Mouse (Mus musculus) heart, embryonic 16.5 days (tissue): ENCODE measurements around the gene Ctbp2. TPM values are rescaled to one million over a fixed set of nuclear protein-coding genes. Genes with fewer than 3 reads are reported as not detected.

Experiments
- ATAC-seq: fragments of 200-750 bp; cut with Nextera tagmentation; replicated peaks from 2 replicates; pipeline ENCODE4 v1.8.0; 2017; ENCODE audit warnings: moderate number of reproducible peaks; ENCODE audit not compliant: insufficient read depth, low FRiP score; ENCODE audit errors: extremely low read depth
- H3K27ac ChIP-seq: fragments of 300-500 bp; sonication (generic); 2 replicates; pipeline ENCODE4 v1.5.1; 2014; ENCODE audit warnings: mild to moderate bottlenecking, low read length, control low read depth, moderate library complexity
- H3K27me3 ChIP-seq: fragments of 300-500 bp; sonication (generic); 2 replicates; pipeline ENCODE4 v1.6.1; 2014; ENCODE audit warnings: low read length, mixed read lengths; ENCODE audit not compliant: control insufficient read depth, insufficient read depth
- H3K36me3 ChIP-seq: fragments of 300-500 bp; sonication (generic); 2 replicates; pipeline ENCODE4 v1.6.1; 2014; ENCODE audit not compliant: control insufficient read depth, insufficient read depth
- H3K4me1 ChIP-seq: fragments of 300-500 bp; sonication (generic); 2 replicates; pipeline ENCODE4 v1.6.1; 2014; ENCODE audit warnings: low read length, mixed read lengths; ENCODE audit not compliant: control insufficient read depth, insufficient read depth
- H3K4me2 ChIP-seq: fragments of 300-500 bp; sonication (generic); 2 replicates; pipeline ENCODE4 v1.6.1; 2014; ENCODE audit warnings: low read depth, mild to moderate bottlenecking, control low read depth, low read length
- H3K4me3 ChIP-seq: fragments of 300-500 bp; sonication (generic); 2 replicates; pipeline ENCODE4 v1.5.1; 2014; ENCODE audit warnings: mild to moderate bottlenecking, control low read depth, low read length
- H3K9ac ChIP-seq: fragments of 300-500 bp; sonication (generic); 2 replicates; pipeline ENCODE4 v1.6.1; 2014; ENCODE audit warnings: low read length, control low read depth
- H3K9me3 ChIP-seq: fragments of 300-500 bp; sonication (generic); replicated peaks from 2 replicates; pipeline ENCODE4 v1.6.1; 2016; ENCODE audit warnings: low read length; ENCODE audit not compliant: control insufficient read depth
- WGBS: fragments of 180-500 bp; shearing (Covaris S2); extraction: QIAGEN DNeasy Blood & Tissue Kit; methylation state at CpG from one replicate; pipeline ENCODE4 v1.1.7; 2014; 5-methylcytosine and 5-hydroxymethylcytosine counted together
- polyA plus RNA-seq: library from polyadenylated mRNA; unstranded; fragments of >200 nt; fragmentation: Nextera tagmentation; extraction: Ambion mirVana; gene quantifications from 2 replicates; pipeline ENCODE4 v1.2.1, GENCODE M21; 2015

The Ctbp2 gene
- polyA plus RNA-seq, 1 experiment from 2014 or later: 44.6 TPM

- Histone ChIP-seq H3K9ac (no peak overlapping the region), H3K36me3 (0 out of 2 replicates have a peak, but pooled peaks cover 2% of the 10 kb centered on the region), H3K4me3 (no peak overlapping the region), H3K4me1 (peaks cover 45% of the 10 kb centered on the region), H3K4me2 (no peak overlapping the region), H3K9me3 (no peaks in the 10 kb centered on the region), H3K27me3 (no peaks in the 10 kb centered on the region), H3K27ac (no peak overlapping the region)
- WGBS: 75% methylated on average over 7 of the region's 7 CpGs
- no peak for ATAC-seq
Measured at GRCm38 (mm10) chr7:133005772-133006171, 118.4 kb downstream of the Ctbp2 start.

- Histone ChIP-seq H3K27ac (no peak overlapping the region), H3K4me2 (no peak overlapping the region), H3K36me3 (peaks cover 9% of the 10 kb centered on the region), H3K9me3 (no peaks in the 10 kb centered on the region), H3K27me3 (no peaks in the 10 kb centered on the region), H3K9ac (no peak overlapping the region), H3K4me1 (peaks cover 32% of the 10 kb centered on the region), H3K4me3 (no peak overlapping the region)
- no peak for ATAC-seq
- 9% methylated on average over 3 of the region's 3 CpGs for WGBS
Measured at GRCm38 (mm10) chr7:133003421-133003820, 120.7 kb downstream of the Ctbp2 start.

DNA sequence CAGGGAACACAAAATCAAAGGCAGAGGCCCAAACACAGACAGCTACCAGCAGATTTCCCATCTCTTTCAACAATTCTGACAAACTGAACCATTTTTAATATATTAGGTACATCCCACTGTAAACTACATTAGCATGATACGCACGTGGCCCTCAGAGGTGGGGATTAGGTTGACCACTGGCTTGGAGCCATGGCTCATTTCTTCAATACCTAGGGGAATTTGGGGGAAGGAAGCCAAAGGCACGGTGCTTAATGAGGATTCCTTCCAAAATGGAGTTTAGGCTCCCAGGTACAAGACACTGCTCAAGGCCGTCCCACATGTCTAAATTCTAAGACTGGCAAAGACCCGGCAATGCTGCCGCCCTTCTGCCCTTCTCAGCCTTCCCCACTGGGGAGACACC, 121.9 kb downstream of the Ctbp2 start:
- WGBS: 88% methylated on average over 6 of the region's 6 CpGs
- ATAC-seq: no peak
- H3K9ac ChIP-seq: no peak overlapping the region
- H3K27ac ChIP-seq: no peak overlapping the region
- peaks cover 19% of the 10 kb centered on the region for H3K36me3 ChIP-seq
- H3K27me3 ChIP-seq: no peaks in the 10 kb centered on the region
- H3K4me1 ChIP-seq: peaks cover 22% of the 10 kb centered on the region
- H3K9me3 ChIP-seq: no peaks in the 10 kb centered on the region
- no peak overlapping the region for H3K4me3 ChIP-seq
- no peak overlapping the region for H3K4me2 ChIP-seq

- H3K4me1 ChIP-seq: peaks cover 21% of the 10 kb centered on the region
- H3K4me2 ChIP-seq: no peak overlapping the region
- ATAC-seq: no peak
- no peaks in the 10 kb centered on the region for H3K27me3 ChIP-seq
- H3K4me3 ChIP-seq: no peak overlapping the region
- WGBS: 90% methylated on average over 3 of the region's 3 CpGs
- no peak overlapping the region for H3K9ac ChIP-seq
- peaks cover 22% of the 10 kb centered on the region for H3K36me3 ChIP-seq
- no peaks in the 10 kb centered on the region for H3K9me3 ChIP-seq
- no peak overlapping the region for H3K27ac ChIP-seq
Measured at GRCm38 (mm10) chr7:133001388-133001787, 122.8 kb downstream of the Ctbp2 start.

DNA sequence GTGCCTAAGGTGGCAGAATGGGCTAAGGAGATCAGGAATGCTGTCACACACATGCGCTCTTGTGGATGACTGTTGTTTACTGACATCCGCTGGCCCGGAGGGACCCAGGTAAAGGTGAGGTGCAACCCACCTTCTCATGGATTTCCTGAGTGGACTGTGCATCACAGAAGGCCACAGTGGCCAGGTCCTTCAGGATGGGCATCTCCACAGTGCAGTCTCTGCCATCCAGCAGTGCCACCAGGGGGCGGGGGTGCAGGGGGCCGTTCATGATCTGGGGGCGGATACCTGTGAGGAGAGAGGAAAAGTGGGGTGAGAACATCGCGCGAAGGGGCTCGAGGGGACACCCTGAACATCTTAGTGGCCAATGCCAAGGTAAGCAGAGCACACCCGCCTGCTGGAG, 125.1 kb downstream of the Ctbp2 start:
- 92% methylated on average over 11 of the region's 11 CpGs for WGBS
- H3K27me3 ChIP-seq: no peaks in the 10 kb centered on the region
- no peak for ATAC-seq

DNA sequence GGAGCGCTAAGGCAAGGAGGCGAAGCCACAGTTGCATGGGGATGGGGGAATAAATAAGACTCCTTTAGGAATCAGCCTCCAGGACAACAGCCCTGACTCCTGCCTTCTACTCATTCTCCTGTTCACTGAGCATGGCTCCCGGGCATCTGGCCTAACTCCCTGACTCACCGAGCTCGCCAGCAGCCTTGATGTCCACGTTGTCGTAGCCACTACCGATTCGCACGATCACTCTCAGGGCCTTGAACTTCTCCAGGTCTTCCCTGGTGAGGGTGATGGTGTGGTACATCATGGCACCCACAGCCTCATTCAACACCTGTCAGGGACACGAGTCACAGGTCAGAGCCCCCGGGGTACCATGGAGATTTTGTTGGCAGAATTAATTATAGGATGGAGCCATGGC, 125.5 kb downstream of the Ctbp2 start:
- peaks cover 10% of the 10 kb centered on the region for H3K4me1 ChIP-seq
- H3K9me3 ChIP-seq: no peaks in the 10 kb centered on the region
- no peak overlapping the region for H3K4me3 ChIP-seq
- no peaks in the 10 kb centered on the region for H3K27me3 ChIP-seq
- H3K4me2 ChIP-seq: no peak overlapping the region
- no peak overlapping the region for H3K27ac ChIP-seq
- H3K9ac ChIP-seq: no peak overlapping the region
- H3K36me3 ChIP-seq: peaks cover 28% of the 10 kb centered on the region
- WGBS: 93% methylated on average over 12 of the region's 12 CpGs
- no peak for ATAC-seq

More for the DNA sequence above, 125.1 kb downstream of the Ctbp2 start:
- Histone ChIP-seq H3K4me1 (peaks cover 12% of the 10 kb centered on the region), H3K36me3 (peaks cover 28% of the 10 kb centered on the region), H3K4me2 (no peak overlapping the region), H3K4me3 (no peak overlapping the region), H3K9ac (no peak overlapping the region), H3K27ac (no peak overlapping the region), H3K9me3 (no peaks in the 10 kb centered on the region)

DNA sequence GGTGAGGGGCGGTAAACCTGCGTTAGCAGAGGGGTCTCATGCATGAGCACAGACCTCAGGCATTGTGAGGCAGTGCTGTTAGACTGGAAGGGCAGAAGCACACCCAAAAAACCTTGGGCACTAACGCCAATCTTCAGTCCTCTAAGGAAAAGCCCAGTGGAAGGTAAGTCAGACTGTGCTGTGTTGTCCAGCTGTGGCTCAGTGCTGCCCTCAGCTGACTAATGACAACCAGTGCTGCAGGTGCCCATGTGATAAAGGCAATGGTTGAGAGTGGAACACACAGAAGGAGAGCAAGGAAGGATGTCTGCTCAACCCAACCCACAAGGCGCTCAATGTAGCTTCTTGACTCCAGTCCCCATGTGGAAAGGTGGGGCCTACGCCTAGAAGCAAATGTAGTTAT, 127.8 kb downstream of the Ctbp2 start:
- H3K4me2 ChIP-seq: no peak overlapping the region
- H3K4me1 ChIP-seq: 0 out of 2 replicates have a peak, but pooled peaks cover 2% of the 10 kb centered on the region
- no peak overlapping the region for H3K27ac ChIP-seq
- no peaks in the 10 kb centered on the region for H3K9me3 ChIP-seq
- peaks cover 28% of the 10 kb centered on the region for H3K36me3 ChIP-seq
- H3K4me3 ChIP-seq: no peak overlapping the region
- 90% methylated on average over 5 of the region's 5 CpGs for WGBS
- no peaks in the 10 kb centered on the region for H3K27me3 ChIP-seq
- ATAC-seq: 0 out of 2 replicates have a peak, but pooled peaks have one; percentile 30
- H3K9ac ChIP-seq: no peak overlapping the region

GRCm38 (mm10) chr7:132994628-132995191, 129.4 kb downstream of the Ctbp2 start:
- peaks cover 45% of the 10 kb centered on the region for H3K36me3 ChIP-seq
- H3K4me3 ChIP-seq: no peak overlapping the region
- no peaks in the 10 kb centered on the region for H3K9me3 ChIP-seq

GRCm38 (mm10) chr7:132994120-132994519, 130.0 kb downstream of the Ctbp2 start:
- H3K9me3 ChIP-seq: no peaks in the 10 kb centered on the region
- H3K36me3 ChIP-seq: peaks cover 48% of the 10 kb centered on the region
- 0 out of 2 replicates have a peak, but pooled peaks cover 2% of the 10 kb centered on the region for H3K4me1 ChIP-seq
- H3K9ac ChIP-seq: no peak overlapping the region
- whole genome bisulfite sequencing: 81% methylated on average over 8 of the region's 8 CpGs
- H3K27ac ChIP-seq: no peak overlapping the region
- H3K4me3 ChIP-seq: no peak overlapping the region
- no peaks in the 10 kb centered on the region for H3K27me3 ChIP-seq
- ATAC-seq: no peak
- no peak overlapping the region for H3K4me2 ChIP-seq

More at GRCm38 (mm10) chr7:132994628-132995191, 129.4 kb downstream of the Ctbp2 start:
- H3K27me3 ChIP-seq: no peaks in the 10 kb centered on the region
- H3K4me1 ChIP-seq: 0 out of 2 replicates have a peak, but pooled peaks cover 2% of the 10 kb centered on the region
- no peak for ATAC-seq
- 62% methylated on average over 6 of the region's 6 CpGs for WGBS
- no peak overlapping the region for H3K27ac ChIP-seq
- H3K9ac ChIP-seq: no peak overlapping the region
- H3K4me2 ChIP-seq: no peak overlapping the region
